Mouse (Mus musculus) thymus, postnatal 36 days (tissue): ENCODE measurements at regions not wholly inside any gene's neighbourhood (a gene's known extent, or its start where the extent isn't known, plus 50 kb on each side); places are given as distances from the start of the nearest gene placed in this dataset.

Experiments
- DNase-seq, 2 experiments: peaks; one replicate each; pipeline ENCODE4 v3.0.0; 2022; ENCODE audit warnings: mixed read lengths in 2 of 2

DNA sequence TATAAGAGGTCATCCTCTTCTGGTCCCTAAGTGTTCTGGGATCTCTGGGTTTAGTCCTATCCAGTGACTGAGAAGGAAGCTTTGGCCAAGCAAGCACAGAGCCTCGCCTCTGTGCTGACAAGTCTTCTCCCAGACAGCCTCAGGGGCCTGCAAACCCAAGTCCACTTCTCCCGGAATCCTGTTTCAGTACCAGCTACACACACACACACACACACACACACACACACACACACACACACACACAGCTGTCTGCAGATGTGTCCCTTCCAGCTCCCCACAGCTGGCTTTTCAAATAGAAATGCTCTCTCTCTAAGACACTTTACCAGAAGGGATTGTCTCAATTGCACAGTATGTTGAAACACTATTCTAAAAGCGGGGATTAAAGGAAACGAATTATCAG, 296.7 kb downstream of the Sorl1 start:
- DNase-seq: no peak

GRCm38 (mm10) chr9:41821401-41821800, 302.7 kb downstream of the Sorl1 start:
- no peak for DNase-seq

GRCm38 (mm10) chr9:41817740-41818461, 306.2 kb downstream of the Sorl1 start:
- no peak for DNase-seq

DNA sequence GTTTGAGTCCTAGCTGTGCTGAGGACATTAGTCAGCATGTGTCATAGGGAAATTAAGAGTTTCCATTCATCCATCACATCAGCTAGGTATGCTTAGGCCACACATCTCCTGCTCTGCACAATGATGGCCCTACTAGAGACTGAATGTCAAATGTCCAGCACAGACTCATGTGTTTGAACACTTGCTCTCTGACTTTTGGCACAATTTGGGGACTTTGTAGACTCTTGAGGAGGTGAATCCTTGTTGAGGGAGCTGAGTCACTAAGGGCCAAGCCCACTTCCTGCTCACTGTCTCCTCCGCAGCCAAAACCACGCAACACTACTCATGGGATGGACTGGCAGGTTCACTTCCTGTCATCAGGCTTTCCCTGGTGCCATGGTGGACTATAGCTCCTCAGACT, 308.2 kb downstream of the Sorl1 start:
- no peak for DNase-seq

DNA sequence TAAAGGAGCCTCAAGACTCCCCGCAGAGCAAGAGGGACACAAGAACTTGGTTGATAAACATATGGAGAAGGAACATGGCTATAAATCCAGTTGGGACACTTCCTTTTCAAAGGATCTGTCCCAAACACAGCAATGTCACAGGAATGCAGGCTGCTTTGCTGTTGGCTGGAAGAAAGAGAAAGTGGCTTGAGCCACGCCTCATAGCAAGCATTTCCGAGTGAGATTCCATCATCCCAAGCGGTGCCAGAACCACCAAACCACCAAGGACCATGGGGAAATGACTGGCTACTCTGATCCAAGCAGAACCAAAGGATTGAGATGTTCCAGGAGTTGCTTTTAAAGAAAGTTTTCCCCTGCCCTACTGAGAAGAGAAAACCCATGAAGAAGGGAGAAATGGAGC, 314.8 kb downstream of the Sorl1 start:
- no peak for DNase-seq

DNA sequence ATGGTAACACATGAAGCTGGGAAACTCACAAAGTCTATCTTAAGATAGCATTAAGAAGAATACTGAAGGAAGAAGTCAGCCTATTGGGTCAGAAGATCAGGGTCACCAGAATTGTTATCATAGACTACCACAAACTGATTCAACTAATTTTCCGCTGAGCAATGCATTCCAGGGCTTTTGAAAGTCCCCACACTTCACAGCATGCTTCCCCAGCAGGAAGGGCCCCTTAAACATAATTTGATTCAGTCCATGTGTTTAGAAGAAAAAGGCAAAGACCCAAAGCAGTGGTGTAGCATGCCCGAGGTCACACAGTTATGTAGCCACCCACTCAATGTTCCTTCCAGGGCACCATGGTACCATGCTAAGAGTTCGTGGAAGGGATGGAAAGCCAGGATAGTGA, 315.3 kb downstream of the Sorl1 start:
- no peak for DNase-seq

- no peak for DNase-seq
Observed at GRCm38 (mm10) chr9:41806289-41806621, 317.8 kb downstream of the Sorl1 start.

DNA sequence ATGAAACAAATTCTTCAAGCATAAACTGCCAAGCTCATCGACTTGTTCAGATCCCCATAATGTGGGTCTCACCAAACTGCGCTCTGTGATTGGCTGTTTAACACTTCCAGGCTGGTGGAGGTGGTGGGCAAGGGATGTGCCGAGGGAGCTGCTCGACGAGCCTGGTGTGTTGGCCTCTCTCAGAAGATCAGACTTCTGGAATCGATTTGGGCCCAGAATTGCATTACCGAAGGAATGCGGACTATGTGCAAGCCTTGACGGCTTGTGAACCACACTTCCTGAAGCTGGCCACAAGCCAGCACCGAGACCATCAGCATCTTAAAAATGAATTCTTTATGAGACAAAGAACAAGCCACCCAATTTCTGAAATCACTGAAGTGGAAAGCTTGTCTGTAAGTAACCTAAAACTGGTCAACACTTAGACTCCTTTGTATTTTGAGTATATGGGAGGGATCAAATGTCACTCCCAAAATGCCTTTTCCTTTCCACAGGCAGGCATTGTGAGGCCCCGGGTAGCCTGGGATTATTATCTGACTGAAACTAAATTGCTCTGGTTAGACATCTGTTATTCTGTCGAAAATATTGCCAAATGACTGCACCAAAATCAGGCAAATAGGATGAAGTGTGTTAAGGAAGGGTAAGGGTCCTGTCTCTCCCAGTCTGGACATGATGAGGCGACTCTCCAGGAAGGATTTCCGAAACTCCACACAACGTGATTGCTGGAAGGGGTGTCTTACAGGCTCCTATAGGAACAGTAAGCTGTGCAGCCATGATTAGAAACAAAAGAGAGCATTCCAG, 318.4 kb downstream of the Sorl1 start:
- no peak for DNase-seq

GRCm38 (mm10) chr9:41804711-41805331, 319.3 kb downstream of the Sorl1 start:
- no peak for DNase-seq

DNA sequence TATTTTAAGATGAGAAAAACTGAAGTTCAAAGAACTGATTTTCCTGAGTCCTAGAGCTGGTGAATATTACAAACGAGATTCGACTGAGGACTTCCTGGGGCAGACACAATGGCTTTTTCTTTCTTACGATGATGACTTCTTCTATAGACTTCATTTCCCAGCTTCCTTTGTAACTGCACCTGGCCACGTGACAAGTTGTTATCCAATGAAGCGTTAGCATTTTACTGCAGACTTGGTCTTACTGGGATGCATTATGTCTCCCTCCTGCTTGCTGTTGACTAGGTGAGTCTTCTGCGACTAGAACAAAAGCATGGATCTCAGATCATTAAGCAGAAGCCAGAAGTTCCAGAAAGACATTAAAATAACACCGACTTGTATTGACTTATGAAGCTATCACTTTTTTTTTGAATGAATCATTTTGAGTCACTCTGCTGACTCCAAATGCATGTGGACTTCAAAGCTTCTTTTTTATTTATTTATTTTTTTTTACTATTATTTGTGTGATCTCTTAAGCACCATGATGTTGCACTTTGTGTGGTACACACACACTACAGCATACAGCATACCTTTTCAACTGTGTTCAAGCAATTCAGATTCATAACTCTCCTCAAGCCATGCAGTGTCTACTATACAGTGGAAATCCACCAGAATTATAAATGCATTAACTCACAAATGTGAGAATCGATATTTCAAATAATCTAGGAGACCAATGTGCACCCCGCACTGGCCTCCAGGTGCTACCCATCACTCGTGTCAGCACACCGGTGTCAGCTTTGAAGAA, 320.2 kb downstream of the Sorl1 start:
- DNase-seq: no peak

- no peak for DNase-seq
Observed at GRCm38 (mm10) chr9:41801376-41801775, 322.7 kb downstream of the Sorl1 start.

GRCm38 (mm10) chr9:41792830-41793213, 331.3 kb downstream of the Sorl1 start:
- no peak for DNase-seq

DNA sequence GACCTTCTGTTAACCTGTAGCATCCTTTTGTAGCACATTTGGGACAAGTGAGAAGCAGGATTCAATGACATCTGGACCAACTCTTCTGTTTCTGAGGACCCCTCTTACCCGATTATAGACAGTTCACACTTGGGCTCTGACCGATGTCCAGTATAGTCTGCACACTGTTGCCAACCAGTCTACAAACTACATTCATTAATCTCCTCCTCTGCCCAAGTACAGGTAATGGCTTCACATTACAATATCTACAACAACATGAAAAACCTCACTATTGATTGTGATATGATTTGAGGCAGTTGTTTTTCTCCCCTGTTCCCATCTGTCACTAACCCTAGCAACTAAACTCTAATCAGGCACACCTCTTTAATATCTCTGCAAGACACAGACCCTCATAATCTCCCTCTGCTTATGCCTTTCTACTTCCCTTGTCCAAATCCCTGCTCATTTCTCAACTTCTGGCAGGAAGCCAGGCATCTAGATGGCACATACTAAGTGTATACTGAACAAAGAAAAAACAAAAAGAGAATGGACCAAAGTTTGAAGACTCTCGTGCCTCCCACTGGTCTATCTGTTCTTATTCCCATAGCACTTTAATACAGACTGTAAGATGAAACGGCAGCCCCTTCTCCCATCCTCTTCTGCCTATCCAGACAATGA, 331.8 kb downstream of the Sorl1 start:
- no peak for DNase-seq

DNA sequence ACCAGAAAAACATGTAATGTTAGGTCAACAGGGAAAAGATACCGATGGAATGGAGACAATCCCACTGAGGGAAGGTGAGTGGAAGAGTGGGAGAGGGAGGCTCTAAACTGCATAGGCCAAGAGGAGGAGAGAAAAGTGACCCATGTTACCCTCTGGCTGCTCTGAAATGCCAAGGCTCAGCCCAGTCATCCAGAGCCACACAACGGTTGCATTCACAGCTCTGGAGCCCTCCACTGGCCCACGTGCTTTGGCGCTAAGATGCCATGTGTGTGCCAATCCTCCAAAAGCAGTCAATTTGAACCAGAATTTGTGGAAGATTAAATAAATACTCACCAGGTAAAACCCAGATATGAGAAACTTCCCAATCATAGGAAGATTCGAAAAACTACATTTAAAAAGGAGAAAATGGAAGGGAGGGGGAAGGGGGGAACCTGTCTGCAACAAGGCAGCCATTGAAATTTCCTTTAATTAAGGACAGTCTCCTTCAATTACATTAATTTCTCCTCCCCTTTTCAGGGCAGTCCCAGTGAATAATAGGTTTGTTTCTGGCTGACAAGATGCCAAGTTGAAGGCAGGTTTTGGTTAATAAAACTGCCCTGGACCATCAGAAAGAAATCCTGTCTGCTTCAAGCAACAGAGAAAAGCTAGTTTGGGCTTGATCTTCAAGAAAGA, 332.5 kb downstream of the Sorl1 start:
- no peak for DNase-seq

DNA sequence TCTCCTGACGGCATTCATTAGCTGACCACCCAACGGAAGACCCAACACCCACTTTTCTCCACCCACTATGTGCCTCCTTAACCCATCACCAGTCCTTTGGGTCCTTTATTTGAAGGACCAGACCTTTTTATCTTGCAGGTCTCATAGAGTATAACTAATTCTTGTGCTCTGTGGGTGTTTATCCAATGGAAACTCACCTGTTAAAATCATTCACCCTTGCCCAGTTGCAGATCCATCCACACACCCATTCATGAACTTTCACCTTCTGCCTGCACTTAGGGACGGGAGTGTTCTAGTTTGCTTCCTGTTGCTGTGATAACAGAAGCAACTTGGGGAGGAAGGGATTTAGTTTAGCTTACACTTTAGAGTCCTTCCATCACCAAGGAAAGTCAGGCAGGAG, 339.0 kb downstream of the Sorl1 start:
- no peak for DNase-seq

GRCm38 (mm10) chr9:41772281-41772902, 351.7 kb downstream of the Sorl1 start:
- DNase-seq: no peak

- DNase-seq: no peak
Observed at GRCm38 (mm10) chr9:41771276-41771675, 352.8 kb downstream of the Sorl1 start.

GRCm38 (mm10) chr9:41768316-41768715, 355.8 kb downstream of the Sorl1 start:
- DNase-seq: no peak

DNA sequence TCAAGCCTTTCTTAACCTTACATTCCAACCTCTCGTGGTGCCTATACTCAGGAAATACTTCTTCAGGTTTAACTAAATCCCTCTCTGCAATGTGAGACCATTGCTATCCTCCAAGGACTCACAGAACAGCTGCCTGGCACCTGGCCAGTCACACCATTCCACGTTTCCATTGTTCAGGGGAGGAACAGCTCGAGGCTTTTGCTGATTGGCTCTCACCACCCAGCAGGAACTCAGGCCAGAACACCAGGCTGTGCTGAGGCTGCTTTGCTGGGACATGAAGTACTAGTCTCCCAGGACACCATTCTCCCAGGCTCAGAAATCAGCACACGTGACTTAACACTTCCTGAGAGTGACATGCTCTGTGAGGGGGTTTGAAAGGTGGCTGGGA, 357.6 kb downstream of the Sorl1 start:
- no peak for DNase-seq

- DNase-seq: no peak
Observed at GRCm38 (mm10) chr9:41765816-41766532, 358.1 kb downstream of the Sorl1 start.

DNA sequence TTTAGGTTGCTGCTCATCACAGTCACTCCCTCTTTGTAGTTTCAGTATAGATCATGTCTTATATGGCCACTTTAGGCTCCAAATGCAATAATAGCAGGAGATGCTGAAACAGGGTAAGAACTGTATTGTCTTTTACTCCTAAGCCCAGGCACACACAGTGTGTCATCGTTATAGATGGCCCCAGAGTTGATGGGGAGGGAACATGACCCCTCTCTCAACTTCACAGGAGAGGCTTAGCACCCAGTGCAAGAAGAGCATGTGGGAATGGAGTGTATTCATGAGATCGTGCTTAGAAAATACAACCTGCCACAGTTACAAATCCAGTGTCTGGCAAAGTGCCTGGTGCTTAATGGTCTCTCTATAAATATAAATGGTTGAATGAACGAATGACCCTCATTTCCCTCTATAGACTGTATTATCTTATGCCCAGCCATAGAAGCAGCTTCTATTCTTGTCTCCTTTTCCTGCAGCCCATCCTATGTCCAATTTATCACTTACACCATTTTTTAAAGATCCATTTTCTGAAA, 363.0 kb downstream of the Sorl1 start:
- no peak for DNase-seq
